Mouse (Mus musculus) cerebellum, adult 2 months (tissue): ENCODE results near the gene Phkb.

Experiments
- CTCF ChIP-seq: fragments of 200-500 bp; IDR thresholded peaks from 2 replicates; pipeline ENCODE4 v1.5.1; 2011; ENCODE audit warnings: low read depth, mild to moderate bottlenecking, control low read depth, low read length, moderate library complexity, borderline replicate concordance; ENCODE audit not compliant: insufficient read depth
- POLR2A ChIP-seq: fragments of 200-500 bp; IDR thresholded peaks from 2 replicates; pipeline ENCODE4 v1.6.1; 2011; ENCODE audit warnings: low read length, control low read depth, borderline replicate concordance; ENCODE audit not compliant: insufficient read depth

- TF ChIP-seq CTCF = no peak
- no peak for TF ChIP-seq POLR2A
Measured at GRCm38 (mm10) chr8:85924991-85925390, 84.2 kb downstream of the Phkb start.
